ENCODE assay signal across 8 mouse cellular contexts in genomic region chr10:86021749-86022473, GRCm38 (mm10). TPM values are rescaled to one million over a fixed set of nuclear protein-coding genes. Genes with fewer than 3 reads are reported as not detected.
DNase-seq lines count a peak whose midpoint lies in the region; ATAC-seq and TF ChIP-seq lines count a peak whose summit lies in the region.

TSS of gene Fbxo7 (plus strand) at chr10:86021972.

- H3K4me1 ChIP-seq in ES-E14 (ENCODE audit: control insufficient read depth in 2 of 2, insufficient read depth in 2 of 2, low read length in 2 of 2, poor library complexity in 1 of 2) = peaks cover 4 to 10% of the 10 kb centered on the region in 2 experiments; a peak in 3 of 4 replicates
- peaks cover 6% of the 10 kb centered on the region; the same call in 1 of the 2 replicates for H3K4me1 ChIP-seq in forebrain, embryonic 16.5 days (replicated peaks; ENCODE audit: control insufficient read depth, insufficient read depth, low read length)
- peaks cover 4% of the 10 kb centered on the region; the same call in 1 of the 2 replicates for H3K4me1 ChIP-seq in lung, embryonic 14.5 days (ENCODE audit: insufficient read depth)
- 0 out of 2 replicates have a peak, but pooled peaks cover 4% of the 10 kb centered on the region for H3K4me1 ChIP-seq in olfactory bulb, adult 2 months (ENCODE audit: control insufficient read depth, insufficient read depth, low read length)
- 0 out of 2 replicates have a peak, but pooled peaks cover 8% of the 10 kb centered on the region for H3K4me1 ChIP-seq in thymus, adult 2 months (replicated peaks; ENCODE audit: control insufficient read depth, insufficient read depth, low read length)

- peak within 1 kb of the TSS; percentile 42; the same call in 1 of the 2 replicates for H3K27ac ChIP-seq in ES-E14 (ENCODE audit: insufficient read depth, low read depth, low read length, poor library complexity, severe bottlenecking)
- peak within 1 kb of the TSS; percentile 80 for H3K27ac ChIP-seq in forebrain, embryonic 16.5 days (ENCODE audit: low read length)
- peak within 1 kb of the TSS; percentile 96 for H3K27ac ChIP-seq in layer of hippocampus, adult 2 months
- H3K27ac ChIP-seq in lung, embryonic 14.5 days (ENCODE audit: low read depth) = peak within 1 kb of the TSS; percentile 91
- H3K27ac ChIP-seq in olfactory bulb, adult 2 months (ENCODE audit: insufficient read depth, low read depth, low read length) = peak within 1 kb of the TSS; percentile 81
- peak within 1 kb of the TSS; percentile 32 for H3K27ac ChIP-seq in thymus, adult 2 months (ENCODE audit: control insufficient read depth, insufficient read depth, low read length)

- H3K27me3 ChIP-seq in forebrain, embryonic 16.5 days (replicated peaks; ENCODE audit: control insufficient read depth, insufficient read depth, low read length) = no peaks in the 10 kb centered on the region
- no peaks in the 10 kb centered on the region for H3K27me3 ChIP-seq in lung, embryonic 14.5 days (ENCODE audit: insufficient read depth, low read length)
- no peaks in the 10 kb centered on the region for H3K27me3 ChIP-seq in thymus, adult 2 months (ENCODE audit: control insufficient read depth, insufficient read depth, low read length)

- peak within 1 kb of the TSS; percentile 86 for H3K9ac ChIP-seq in ES-E14 (ENCODE audit: insufficient read depth, low read depth, low read length, poor library complexity, severe bottlenecking)
- H3K9ac ChIP-seq in forebrain, embryonic 16.5 days (replicated peaks; ENCODE audit: low read depth, low read length) = peak within 1 kb of the TSS; percentile 87
- peak within 1 kb of the TSS; percentile 85 for H3K9ac ChIP-seq in lung, embryonic 14.5 days

- peak within 1 kb of the TSS; percentile 84 for H3K4me2 ChIP-seq in forebrain, embryonic 16.5 days (ENCODE audit: low read length)
- peak within 1 kb of the TSS; percentile 79 for H3K4me2 ChIP-seq in lung, embryonic 14.5 days

- H3K9me3 ChIP-seq in ES-E14 (ENCODE audit: control insufficient read depth, insufficient read depth, low read depth, low read length) = no peaks in the 10 kb centered on the region
- no peaks in the 10 kb centered on the region for H3K9me3 ChIP-seq in forebrain, embryonic 16.5 days (ENCODE audit: control insufficient read depth, low read length)
- H3K9me3 ChIP-seq in lung, embryonic 14.5 days (ENCODE audit: low read depth, low read length) = no peaks in the 10 kb centered on the region

- DNase-seq in ES-E14 (ENCODE audit: low read depth, low spot score) = peak; percentile 83
- peak; percentile 89 for DNase-seq in cerebellum, adult 11-12 months
- peak; percentile 86 to 91 for DNase-seq in heart, postnatal 36 days
- peak; percentile 81 to 88 for DNase-seq in layer of hippocampus, adult 2 months (ENCODE audit: low spot score in 2 of 2)
- DNase-seq in lung, embryonic 14.5 days = peak; percentile 97
- peak; percentile 84 for DNase-seq in thymus, adult 2 months

- WGBS in forebrain, embryonic 16.5 days = under 1% methylated on average over 71 of the region's 82 CpGs
- under 1% methylated on average over 82 of the region's 82 CpGs for WGBS in lung, embryonic 14.5 days
- WGBS in olfactory bulb, adult 2 months = under 1% methylated on average over 82 of the region's 82 CpGs
- under 1% methylated on average over 82 of the region's 82 CpGs for WGBS in thymus, adult 2 months

- ATAC-seq in forebrain, embryonic 16.5 days = peak; percentile 99
- ATAC-seq in lung, embryonic 14.5 days (ENCODE audit: insufficient read depth) = peak; percentile 96

- peak; percentile 96 for TF ChIP-seq CTCF in layer of hippocampus, adult 2 months (conservative IDR thresholded peaks at IDR 0.05)
- TF ChIP-seq CTCF in lung, embryonic 14.5 days (IDR thresholded peaks at IDR 0.05; ENCODE audit: low read depth) = peak; percentile 88
- TF ChIP-seq CTCF in olfactory bulb, adult 2 months (IDR thresholded peaks at IDR 0.05; ENCODE audit: insufficient read depth, low read depth, low read length) = peak; percentile 98
- TF ChIP-seq CTCF in thymus, adult 2 months (IDR thresholded peaks at IDR 0.05; ENCODE audit: borderline replicate concordance, control insufficient read depth, extremely low read depth, insufficient read depth, low read length, poor library complexity) = peak; percentile 99

- no peak; the same call in 1 of the 2 replicates for TF ChIP-seq POLR2A in olfactory bulb, adult 2 months (IDR thresholded peaks at IDR 0.05; ENCODE audit: insufficient read depth, low read depth, low read length)
- TF ChIP-seq POLR2A in thymus, adult 2 months (IDR thresholded peaks at IDR 0.05; ENCODE audit: control insufficient read depth, extremely low read depth, insufficient read depth, low read length, poor library complexity) = no peak

- in situ Hi-C loops in ES-E14 (cut with MboI; ENCODE audit: low sequenced_read_pairs in 2 of 2, unreplicated experiment in 2 of 2) = no loop called here

- intact Hi-C loops in heart, postnatal 36 days (cut with DNase I) = loop anchor here (1.0 to 10.0 kb wide), 4 partner anchors 43 to 683 kb away; partner anchors contain the start of genes Hsp90b1, Timp3 and Ttc41

- no peaks in the 10 kb centered on the region for H3K36me3 ChIP-seq in ES-E14 (ENCODE audit: control insufficient read depth, insufficient read depth, low read length, poor library complexity, severe bottlenecking)
- no peaks in the 10 kb centered on the region for H3K36me3 ChIP-seq in forebrain, embryonic 16.5 days (ENCODE audit: control insufficient read depth, insufficient read depth)
- H3K36me3 ChIP-seq in lung, embryonic 14.5 days (ENCODE audit: insufficient read depth) = no peaks in the 10 kb centered on the region
- H3K36me3 ChIP-seq in thymus, adult 2 months (ENCODE audit: control insufficient read depth, insufficient read depth, low read length) = no peaks in the 10 kb centered on the region

- H3K4me3 ChIP-seq in ES-E14 (ENCODE audit: insufficient read depth in 1 of 2, low read depth in 1 of 2, low read length in 2 of 2, poor library complexity in 1 of 2, severe bottlenecking in 1 of 2) = peak within 1 kb of the TSS; percentile 77 to 83
- peak within 1 kb of the TSS; percentile 88 for H3K4me3 ChIP-seq in forebrain, embryonic 16.5 days (replicated peaks; ENCODE audit: low read length)
- H3K4me3 ChIP-seq in layer of hippocampus, adult 2 months = peak within 1 kb of the TSS; percentile 95
- peak within 1 kb of the TSS; percentile 88 for H3K4me3 ChIP-seq in lung, embryonic 14.5 days (ENCODE audit: low read depth, low read length)
- H3K4me3 ChIP-seq in olfactory bulb, adult 2 months (ENCODE audit: insufficient read depth, low read depth, low read length) = peak within 1 kb of the TSS; percentile 93
- H3K4me3 ChIP-seq in thymus, adult 2 months (ENCODE audit: control insufficient read depth, insufficient read depth, low read length) = peak within 1 kb of the TSS; percentile 65

TF ChIP-seq in ES-E14, 5 proteins besides CTCF, POLR2A, EP300 and RAD21:
- TF ChIP-seq ZC3H11A (IDR thresholded peaks at IDR 0.05; ENCODE audit: borderline replicate concordance, low read depth, low read length) (peak; percentile 51; the same call in 1 of the 2 replicates), ZNF384 (IDR thresholded peaks at IDR 0.05; ENCODE audit: low read depth, low read length) (no peak)

RNA-seq across cellular contexts. Expression of gene Fbxo7, which starts in this region (rescaled TPM):
- total RNA-seq in ES-E14 (2012; rRNA removed) = 16.3 and 19.3 TPM in 2 replicates
- polyA plus RNA-seq in forebrain, embryonic 16.5 days (2015; fragmentation: Nextera tagmentation; extraction: Ambion mirVana) = 14.9 and 16.2 TPM in 2 replicates
- 10 to 100 TPM; 13.9 to 17.7 TPM for total RNA-seq in heart, postnatal 36 days (2021)
- total RNA-seq in layer of hippocampus, adult 2 months (2021) = 10 to 100 TPM; 23.5 to 25.3 TPM
- 21.3 and 22.1 TPM in 2 replicates for polyA plus RNA-seq in lung, embryonic 14.5 days (2014; fragmentation: Nextera tagmentation; extraction: Ambion mirVana)
- not detected in 2 replicates for polyA plus RNA-seq in olfactory bulb, adult 2 months (2012; ENCODE audit: insufficient read depth, insufficient read length, low replicate concordance, missing spikeins)
- polyA plus RNA-seq in thymus, adult 2 months (2012; rRNA removed) = 50.0 and 53.2 TPM in 2 replicates

Comparison
In these comparisons a context has a peak if more than half of its experiments do, and no peak if none do; other contexts are left out.
1. Peak in every context shown above with its lines: DNase-seq, ATAC-seq, H3K4me3 ChIP-seq and H3K27ac ChIP-seq.
2. H3K27ac ChIP-seq: peak in every context shown above with its lines; median percentile 96 in layer of hippocampus, adult 2 months; 91 in lung, embryonic 14.5 days; 81 in olfactory bulb, adult 2 months; 80 in forebrain, embryonic 16.5 days; 42 in ES-E14; 32 in thymus, adult 2 months.